8 mouse cellular contexts compared by ENCODE assay signal in genomic region chr5:81021864-81022305, GRCm38 (mm10). TPM values are rescaled to one million over a fixed set of nuclear protein-coding genes. Genes with fewer than 3 reads are reported as not detected.
DNase-seq lines count a peak whose midpoint lies in the region; ATAC-seq and TF ChIP-seq lines count a peak whose summit lies in the region.

No protein-coding gene starts in this region.

- peaks cover 19% of the 10 kb centered on the region for H3K4me1 ChIP-seq in testis, adult 2 months (ENCODE audit: control insufficient read depth, insufficient read depth, low read length)
- H3K4me1 ChIP-seq in heart, postnatal 0 days (ENCODE audit: control insufficient read depth, insufficient read depth) = peaks cover 11% of the 10 kb centered on the region
- H3K4me1 ChIP-seq in limb, embryonic 11.5 days (ENCODE audit: control insufficient read depth, insufficient read depth, low read length) = 0 out of 2 replicates have a peak, but pooled peaks cover 5% of the 10 kb centered on the region
- peaks cover 18% of the 10 kb centered on the region for H3K4me1 ChIP-seq in midbrain, embryonic 16.5 days (ENCODE audit: control insufficient read depth, insufficient read depth, low read length)

- peak; percentile 38 for DNase-seq in cerebellum, adult 11 months
- DNase-seq in cerebellum, postnatal 4 days (ENCODE audit: low spot score in 2 of 2) = no peak
- no peak for DNase-seq in testis, postnatal 14 days (ENCODE audit: low spot score)
- DNase-seq in heart, postnatal 0 days (ENCODE audit: low spot score) = no peak
- peak; percentile 64 for DNase-seq in limb, embryonic 11.5 days (ENCODE audit: low spot score)

- WGBS in heart, postnatal 0 days = 2% methylated on average over 21 of the region's 21 CpGs
- WGBS in limb, embryonic 11.5 days = under 1% methylated on average over 21 of the region's 21 CpGs
- under 1% methylated on average over 21 of the region's 21 CpGs for WGBS in midbrain, embryonic 16.5 days

- no peaks in the 10 kb centered on the region for H3K36me3 ChIP-seq in testis, adult 2 months (ENCODE audit: control insufficient read depth, insufficient read depth, low read length)
- H3K36me3 ChIP-seq in heart, postnatal 0 days (replicated peaks; ENCODE audit: control insufficient read depth, insufficient read depth, low read length) = no peaks in the 10 kb centered on the region
- no peaks in the 10 kb centered on the region for H3K36me3 ChIP-seq in limb, embryonic 11.5 days (ENCODE audit: control insufficient read depth, insufficient read depth, low read length)
- H3K36me3 ChIP-seq in midbrain, embryonic 16.5 days (ENCODE audit: control insufficient read depth, insufficient read depth, low read length) = no peaks in the 10 kb centered on the region

- H3K9me3 ChIP-seq in heart, postnatal 0 days (replicated peaks; ENCODE audit: control insufficient read depth, low read length) = no peaks in the 10 kb centered on the region
- H3K9me3 ChIP-seq in limb, embryonic 11.5 days (ENCODE audit: control insufficient read depth, low read length) = no peaks in the 10 kb centered on the region
- H3K9me3 ChIP-seq in midbrain, embryonic 16.5 days (replicated peaks; ENCODE audit: control insufficient read depth, low read length, poor library complexity, severe bottlenecking) = no peaks in the 10 kb centered on the region

- 0 out of 2 replicates have a peak overlapping the region, but pooled peaks have one; percentile 9 for H3K9ac ChIP-seq in heart, postnatal 0 days (replicated peaks; ENCODE audit: low read depth, low read length)
- H3K9ac ChIP-seq in limb, embryonic 11.5 days (ENCODE audit: low read length) = peak overlapping the region; percentile 85
- peak overlapping the region; percentile 97 for H3K9ac ChIP-seq in midbrain, embryonic 16.5 days (ENCODE audit: low read depth, low read length)

- no peak overlapping the region for H3K27ac ChIP-seq in testis, adult 2 months (ENCODE audit: control insufficient read depth, insufficient read depth, low read depth, low read length)
- H3K27ac ChIP-seq in heart, postnatal 0 days (ENCODE audit: low read depth) = no peak overlapping the region
- H3K27ac ChIP-seq in limb, embryonic 11.5 days (replicated peaks; ENCODE audit: low read depth, low read length) = no peak overlapping the region
- peak overlapping the region; percentile 99 for H3K27ac ChIP-seq in midbrain, embryonic 16.5 days (ENCODE audit: low read length)

- no peak for ATAC-seq in heart, postnatal 0 days (ENCODE audit: insufficient read depth, low read depth)
- ATAC-seq in limb, embryonic 11.5 days (ENCODE audit: insufficient number of reproducible peaks, low FRiP score, low TSS enrichment, low read depth) = no peak
- 0 out of 2 replicates have a peak, but pooled peaks have one; percentile 9 for ATAC-seq in midbrain, embryonic 16.5 days
- no peak for ATAC-seq in CD4-positive, CD25-positive, alpha-beta regulatory T cell, adult 4 months

- peak overlapping the region; percentile 37; the same call in 1 of the 2 replicates for H3K4me3 ChIP-seq in testis, adult 2 months (ENCODE audit: control insufficient read depth, low read depth, low read length)
- H3K4me3 ChIP-seq in heart, postnatal 0 days (ENCODE audit: low read depth, low read length) = peak overlapping the region; percentile 74
- peak overlapping the region; percentile 68 for H3K4me3 ChIP-seq in limb, embryonic 11.5 days (ENCODE audit: low read depth, low read length)
- H3K4me3 ChIP-seq in midbrain, embryonic 16.5 days (ENCODE audit: low read depth, low read length) = peak overlapping the region; percentile 88

- no peak for TF ChIP-seq CTCF in testis, adult 2 months (IDR thresholded peaks at IDR 0.05; ENCODE audit: control insufficient read depth, insufficient read depth, insufficient replicate concordance, low read depth, low read length)
- no peak for TF ChIP-seq CTCF in heart, postnatal 0 days (IDR thresholded peaks at IDR 0.05; ENCODE audit: low read depth)

- peak overlapping the region; percentile 99 for H3K4me2 ChIP-seq in heart, postnatal 0 days (ENCODE audit: low read depth, low read length)
- H3K4me2 ChIP-seq in limb, embryonic 11.5 days (ENCODE audit: low read depth, severe bottlenecking) = peak overlapping the region; percentile 90
- peak overlapping the region; percentile 74 for H3K4me2 ChIP-seq in midbrain, embryonic 16.5 days (ENCODE audit: low read length)

- TF ChIP-seq EP300 in heart, postnatal 0 days (IDR thresholded peaks at IDR 0.05; ENCODE audit: low read depth) = no peak

- no peaks in the 10 kb centered on the region; the same call in 1 of the 2 replicates for H3K27me3 ChIP-seq in testis, adult 2 months (ENCODE audit: control insufficient read depth, insufficient read depth, low read length)
- H3K27me3 ChIP-seq in heart, postnatal 0 days (ENCODE audit: control insufficient read depth, insufficient read depth, low read length) = peaks cover 35% of the 10 kb centered on the region
- no peaks in the 10 kb centered on the region for H3K27me3 ChIP-seq in limb, embryonic 11.5 days (ENCODE audit: control insufficient read depth, insufficient read depth, low read length)
- H3K27me3 ChIP-seq in midbrain, embryonic 16.5 days (ENCODE audit: control insufficient read depth, insufficient read depth, low read depth, low read length) = no peaks in the 10 kb centered on the region

- TF ChIP-seq POLR2A in testis, adult 2 months (IDR thresholded peaks at IDR 0.05; ENCODE audit: control insufficient read depth, low read depth, low read length) = no peak

RNA-seq across cellular contexts. Expression of gene Adgrl3, which starts 1.9 kb away (rescaled TPM):
- 17.1 and 21.1 TPM in 2 replicates for polyA plus RNA-seq in testis, adult 2 months (2012; rRNA removed)
- total RNA-seq in heart, postnatal 0 days (2014; rRNA removed; ENCODE audit: low replicate concordance) = 7.3 and 12.8 TPM in 2 replicates
- 1.5 and 1.7 TPM in 2 replicates for polyA plus RNA-seq in heart, postnatal 0 days (2015; fragmentation: Nextera tagmentation; extraction: Ambion mirVana)
- 23.9 and 28.9 TPM in 2 replicates for polyA plus RNA-seq in limb, embryonic 11.5 days (2014; fragmentation: Nextera tagmentation; extraction: Ambion mirVana)
- 68.4 and 69.5 TPM in 2 replicates for polyA plus RNA-seq in midbrain, embryonic 16.5 days (2015; fragmentation: Nextera tagmentation; extraction: Ambion mirVana)
- under 1 TPM in 1 of 2 experiments, not detected in 1; 0.55 TPM for polyA plus RNA-seq in CD4-positive, CD25-positive, alpha-beta regulatory T cell, adult 4 months (2017; shearing (Covaris generic))

Comparison
In these comparisons a context has a peak if more than half of its experiments do, and no peak if none do; other contexts are left out.
1. DNase-seq: peak in cerebellum, adult 11 months (single experiment) and limb, embryonic 11.5 days (single experiment); none in cerebellum, postnatal 4 days (0 of 2), testis, postnatal 14 days (single experiment) and heart, postnatal 0 days (single experiment).
2. H3K4me3 ChIP-seq: peak in every context shown above with its lines; median percentile 88 in midbrain, embryonic 16.5 days; 74 in heart, postnatal 0 days; 68 in limb, embryonic 11.5 days; 37 in testis, adult 2 months.
3. H3K9ac ChIP-seq: peak in every context shown above with its lines; median percentile 97 in midbrain, embryonic 16.5 days; 85 in limb, embryonic 11.5 days; 9 in heart, postnatal 0 days.
4. Peak in every context shown above with its lines, with median percentiles within 50 percentile points of each other: H3K4me2 ChIP-seq.